Mouse (Mus musculus): ENCODE results near the gene Gm11634. TPM values are rescaled to one million over a fixed set of nuclear protein-coding genes. Genes with fewer than 3 reads are reported as not detected.

Gene Gm11634
- total RNA-seq, 1 experiment, result not detected

DNA sequence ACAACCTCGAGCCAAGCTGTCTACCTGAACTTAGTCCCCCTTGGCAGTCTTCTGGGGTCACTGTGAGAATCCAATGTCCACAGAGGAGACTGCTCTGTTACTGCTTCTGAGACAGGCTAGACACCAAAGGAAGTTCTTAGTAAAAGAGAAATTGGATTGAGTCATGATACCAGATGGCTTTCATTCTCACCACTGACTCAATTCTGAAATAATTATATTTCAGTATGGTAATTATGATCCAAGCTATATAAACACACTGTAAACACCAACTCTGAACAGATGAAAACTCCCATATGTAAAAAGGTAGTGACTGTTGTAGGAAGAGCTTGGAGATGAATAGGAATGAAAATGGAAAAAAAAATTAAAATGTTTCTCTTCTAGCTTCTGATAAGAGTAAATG, 54.9 kb downstream of the Gm11634 start:
- H3K9ac ChIP-seq (ENCODE audit: insufficient read depth, low read depth, low read length, poor library complexity, severe bottlenecking), result no peak overlapping the region
- peaks cover under 1 to 4% of the 10 kb centered on the region in 2 experiments; a peak in 3 of 4 replicates for H3K4me1 ChIP-seq (ENCODE audit: control insufficient read depth in 2 of 2, insufficient read depth in 2 of 2, low read length in 2 of 2, poor library complexity in 1 of 2)
- H3K4me3 ChIP-seq (ENCODE audit: insufficient read depth in 1 of 2, low read depth in 1 of 2, low read length in 2 of 2, poor library complexity in 1 of 2, severe bottlenecking in 1 of 2), result no peak overlapping the region; a peak in 1 of 4 replicates
- in situ Hi-C loops (cut with MboI; ENCODE audit: low sequenced_read_pairs in 2 of 2, unreplicated experiment in 2 of 2), result no loop called here
- H3K36me3 ChIP-seq (ENCODE audit: control insufficient read depth, insufficient read depth, low read length, poor library complexity, severe bottlenecking), result peaks cover 17% of the 10 kb centered on the region
- H3K27ac ChIP-seq (ENCODE audit: insufficient read depth, low read depth, low read length, poor library complexity, severe bottlenecking), result no peak overlapping the region
- TF ChIP-seq ZNF384 (IDR thresholded peaks at IDR 0.05; ENCODE audit: low read depth, low read length), result no peak
- TF ChIP-seq HCFC1 (IDR thresholded peaks at IDR 0.05; ENCODE audit: borderline replicate concordance, insufficient read depth, low read length), result no peak
- no peak for TF ChIP-seq MAFK (IDR thresholded peaks at IDR 0.05; ENCODE audit: insufficient read depth, low read depth, low read length)
- no peak for TF ChIP-seq ZC3H11A (IDR thresholded peaks at IDR 0.05; ENCODE audit: borderline replicate concordance, low read depth, low read length)
- TF ChIP-seq CHD2 (IDR thresholded peaks at IDR 0.05; ENCODE audit: low read depth, low read length), result no peak
- no peaks in the 10 kb centered on the region for H3K9me3 ChIP-seq (ENCODE audit: control insufficient read depth, insufficient read depth, low read depth, low read length)
- no peak for DNase-seq (ENCODE audit: low read depth, low spot score)

Other genes with a start within 250 kb of the Gm11634 start
- gene G6pc, start 231.7 kb downstream of the Gm11634 start, total RNA-seq (2012; rRNA removed), result not detected in 2 replicates
- 73.2 and 79.4 TPM in 2 replicates for gene Aarsd1, start 181.6 kb downstream of the Gm11634 start, total RNA-seq (2012; rRNA removed)
- gene Gm27029, start 174.5 kb downstream of the Gm11634 start, total RNA-seq (2012; rRNA removed), result 1.3 and 5.4 TPM in 2 replicates
- gene Rundc1, start 174.2 kb downstream of the Gm11634 start, total RNA-seq (2012; rRNA removed), result 6.9 and 7.6 TPM in 2 replicates
- 3.2 and 3.4 TPM in 2 replicates for gene Ptges3l, start 173.9 kb downstream of the Gm11634 start, total RNA-seq (2012; rRNA removed)
- 1,298 and 1,307 TPM in 2 replicates for gene Rpl27, start 157.0 kb downstream of the Gm11634 start, total RNA-seq (2012; rRNA removed)
- 5.0 and 9.1 TPM in 2 replicates for gene Ifi35, start 150.8 kb downstream of the Gm11634 start, total RNA-seq (2012; rRNA removed)
- gene Rnd2, start 134.3 kb downstream of the Gm11634 start, total RNA-seq (2012; rRNA removed), result 8.9 and 10.4 TPM in 2 replicates
- 41.9 and 57.5 TPM in 2 replicates for gene Vat1, start 133.0 kb downstream of the Gm11634 start, total RNA-seq (2012; rRNA removed)
- gene Brca1, start 47.3 kb downstream of the Gm11634 start, total RNA-seq (2012; rRNA removed), result 61.1 and 63.5 TPM in 2 replicates
- 101 and 103 TPM in 2 replicates for gene Nbr1, start 47.1 kb downstream of the Gm11634 start, total RNA-seq (2012; rRNA removed)
- 5.8 and 7.0 TPM in 2 replicates for gene Tmem106a, start 17.0 kb downstream of the Gm11634 start, total RNA-seq (2012; rRNA removed)
- 81.1 and 99.0 TPM in 2 replicates for gene Rdm1, start 27.9 kb upstream of the Gm11634 start, total RNA-seq (2012; rRNA removed)
- gene Arl4d, start 66.3 kb upstream of the Gm11634 start, total RNA-seq (2012; rRNA removed), result 11.2 and 13.8 TPM in 2 replicates
- gene Dhx8, start 133.7 kb upstream of the Gm11634 start, total RNA-seq (2012; rRNA removed), result 43.6 and 51.7 TPM in 2 replicates
- 78.8 and 84.0 TPM in 2 replicates for gene Etv4, start 186.1 kb upstream of the Gm11634 start, total RNA-seq (2012; rRNA removed)

Measured in ES-E14 (cell line).